Mouse (Mus musculus) ES-Bruce4 (cell line): ENCODE measurements at regions not wholly inside any gene's neighbourhood (a gene's known extent, or its start where the extent isn't known, plus 50 kb on each side); places are given as distances from the start of the nearest gene placed in this dataset.

Experiments
- H3K27ac ChIP-seq: 2 replicates; pipeline ENCODE4 v1.5.1; 2012; ENCODE audit warnings: low read length, inconsistent platforms; ENCODE audit not compliant: insufficient read depth
- H3K27me3 ChIP-seq: 2 replicates; pipeline ENCODE4 v1.6.1; 2012; ENCODE audit warnings: mild to moderate bottlenecking, low read length, inconsistent platforms; ENCODE audit not compliant: control insufficient read depth, poor library complexity, insufficient read depth, severe bottlenecking
- H3K36me3 ChIP-seq: 2 replicates; pipeline ENCODE4 v1.6.1; 2012; ENCODE audit warnings: inconsistent platforms, mild to moderate bottlenecking, low read length, moderate library complexity; ENCODE audit not compliant: control insufficient read depth, poor library complexity, insufficient read depth, severe bottlenecking
- H3K4me1 ChIP-seq: one replicate; pipeline ENCODE4 v1.8.1; 2011; ENCODE audit warnings: low read length; ENCODE audit not compliant: control insufficient read depth, insufficient read depth
- H3K4me3 ChIP-seq: 2 replicates; pipeline ENCODE4 v1.5.1; 2011; ENCODE audit warnings: low read depth, mild to moderate bottlenecking, low read length
- H3K9ac ChIP-seq: 2 replicates; pipeline ENCODE4 v1.6.1; 2012; ENCODE audit warnings: low read depth, mild to moderate bottlenecking, inconsistent platforms; ENCODE audit not compliant: poor library complexity, severe bottlenecking
- H3K9me3 ChIP-seq: replicated peaks from 2 replicates; pipeline ENCODE4 v1.6.1; 2012; ENCODE audit warnings: mild to moderate bottlenecking, low read length, inconsistent platforms; ENCODE audit not compliant: control insufficient read depth, poor library complexity, insufficient read depth, severe bottlenecking
- CTCF ChIP-seq: IDR thresholded peaks from one replicate; pipeline ENCODE4 v1.8.1; 2011; ENCODE audit warnings: low read depth, low read length
- EP300 ChIP-seq: IDR thresholded peaks from 2 replicates; pipeline ENCODE4 v1.6.1; 2011; ENCODE audit warnings: low read depth, low read length; ENCODE audit not compliant: insufficient read depth
- POLR2A ChIP-seq: IDR thresholded peaks from one replicate; pipeline ENCODE4 v1.8.1; 2011; ENCODE audit warnings: low read length; ENCODE audit not compliant: insufficient read depth

- H3K9me3 ChIP-seq: no peaks in the 10 kb centered on the region
- H3K36me3 ChIP-seq: no peaks in the 10 kb centered on the region
- H3K27me3 ChIP-seq: no peaks in the 10 kb centered on the region
- TF ChIP-seq CTCF (no peak), POLR2A (no peak), EP300 (no peak)
- H3K4me1 ChIP-seq: no peaks in the 10 kb centered on the region
- no peak overlapping the region for H3K27ac ChIP-seq
- no peak overlapping the region for H3K4me3 ChIP-seq
- no peak overlapping the region for H3K9ac ChIP-seq
Measured at GRCm38 (mm10) chr6:117272227-117272955, 104.1 kb downstream of the Cxcl12 start.

- Histone ChIP-seq H3K9me3 (no peaks in the 10 kb centered on the region), H3K4me1 (no peaks in the 10 kb centered on the region), H3K4me3 (no peak overlapping the region), H3K9ac (no peak overlapping the region), H3K36me3 (no peaks in the 10 kb centered on the region), H3K27ac (no peak overlapping the region), H3K27me3 (no peaks in the 10 kb centered on the region)
- TF ChIP-seq CTCF (no peak), EP300 (no peak), POLR2A (no peak)
Measured at GRCm38 (mm10) chr6:117275915-117276314, 107.6 kb downstream of the Cxcl12 start.

- Histone ChIP-seq H3K36me3 (no peaks in the 10 kb centered on the region), H3K9ac (no peak overlapping the region), H3K4me3 (no peak overlapping the region), H3K27ac (no peak overlapping the region), H3K27me3 (no peaks in the 10 kb centered on the region), H3K9me3 (no peaks in the 10 kb centered on the region), H3K4me1 (no peaks in the 10 kb centered on the region)
- TF ChIP-seq POLR2A (no peak), CTCF (no peak), EP300 (no peak)
Measured at GRCm38 (mm10) chr6:117276850-117277249, 108.5 kb downstream of the Cxcl12 start.

GRCm38 (mm10) chr6:117279297-117279696, 111.0 kb downstream of the Cxcl12 start:
- Histone ChIP-seq H3K9me3 (no peaks in the 10 kb centered on the region), H3K4me3 (no peak overlapping the region), H3K36me3 (no peaks in the 10 kb centered on the region), H3K27ac (no peak overlapping the region), H3K9ac (no peak overlapping the region), H3K4me1 (no peaks in the 10 kb centered on the region), H3K27me3 (no peaks in the 10 kb centered on the region)
- TF ChIP-seq POLR2A (no peak), CTCF (no peak), EP300 (no peak)

- H3K27ac ChIP-seq: no peak overlapping the region
- TF ChIP-seq EP300: no peak
- TF ChIP-seq POLR2A: no peak
- no peak for TF ChIP-seq CTCF
- H3K9ac ChIP-seq: no peak overlapping the region
Measured at GRCm38 (mm10) chr6:117279786-117280411, 111.6 kb downstream of the Cxcl12 start.

GRCm38 (mm10) chr6:117280911-117281310, 112.6 kb downstream of the Cxcl12 start:
- Histone ChIP-seq H3K9me3 (no peaks in the 10 kb centered on the region), H3K27me3 (no peaks in the 10 kb centered on the region), H3K27ac (no peak overlapping the region), H3K36me3 (no peaks in the 10 kb centered on the region), H3K4me3 (no peak overlapping the region), H3K4me1 (no peaks in the 10 kb centered on the region), H3K9ac (no peak overlapping the region)
- TF ChIP-seq CTCF (no peak), EP300 (no peak), POLR2A (no peak)

More at GRCm38 (mm10) chr6:117279786-117280411, 111.6 kb downstream of the Cxcl12 start:
- no peaks in the 10 kb centered on the region for H3K4me1 ChIP-seq
- no peaks in the 10 kb centered on the region for H3K36me3 ChIP-seq
- H3K27me3 ChIP-seq: no peaks in the 10 kb centered on the region
- H3K4me3 ChIP-seq: no peak overlapping the region
- no peaks in the 10 kb centered on the region for H3K9me3 ChIP-seq
